Mouse (Mus musculus) thymus, postnatal 25 days (tissue): ENCODE data around the gene Baz2b.

Source experiments
- DNase-seq: peaks from one replicate; pipeline ENCODE4 v3.0.0; 2022

Gene Baz2b

GRCm38 (mm10) chr2:59992488-59993189 is 217.0 kb downstream of the Baz2b start:
- no peak for DNase-seq

GRCm38 (mm10) chr2:59991775-59992174 is 217.9 kb downstream of the Baz2b start:
- no peak for DNase-seq

DNA sequence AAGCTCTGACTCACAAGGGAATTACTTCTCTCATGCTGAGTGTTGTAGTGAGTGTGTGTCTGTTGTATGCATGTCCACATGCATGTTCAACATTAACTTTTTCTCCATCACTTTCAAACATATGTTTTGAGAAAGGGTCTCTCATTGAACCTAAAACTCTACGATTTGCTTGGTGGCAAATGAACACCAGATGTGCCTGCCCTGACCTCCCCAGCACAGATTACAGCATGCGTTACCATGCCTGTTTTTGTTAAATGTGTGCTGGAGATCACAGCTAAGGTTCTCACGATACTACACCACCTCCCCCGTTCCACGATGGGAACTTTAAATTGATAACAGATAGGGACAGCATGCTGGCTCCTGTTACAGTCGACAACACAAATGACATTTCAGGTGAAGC is 222.1 kb downstream of the Baz2b start:
- no peak for DNase-seq

- no peak for DNase-seq
These were observed 230.0 kb downstream of the Baz2b start for GRCm38 (mm10) chr2:59979488-59980220.

DNA sequence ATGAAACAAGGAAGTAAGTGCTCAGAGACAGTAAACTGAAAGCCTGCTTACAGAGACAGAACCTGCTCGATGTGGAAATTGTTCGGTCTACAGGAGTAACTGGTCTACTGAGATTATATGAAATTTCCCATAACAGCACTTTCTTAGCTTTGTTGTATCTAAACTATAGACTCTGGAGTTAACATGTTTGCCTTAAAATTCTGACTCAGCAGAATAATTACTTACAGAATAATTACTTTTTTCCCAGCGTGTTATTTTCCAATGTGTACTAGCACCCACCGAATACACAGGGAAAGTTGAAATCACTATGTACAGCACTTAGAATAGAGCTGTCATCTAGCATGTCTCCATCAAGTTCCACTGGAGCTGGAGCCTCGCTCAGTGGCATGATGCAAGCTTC is 233.0 kb downstream of the Baz2b start:
- no peak for DNase-seq

GRCm38 (mm10) chr2:59975772-59976171 is 233.9 kb downstream of the Baz2b start:
- DNase-seq: no peak

DNA sequence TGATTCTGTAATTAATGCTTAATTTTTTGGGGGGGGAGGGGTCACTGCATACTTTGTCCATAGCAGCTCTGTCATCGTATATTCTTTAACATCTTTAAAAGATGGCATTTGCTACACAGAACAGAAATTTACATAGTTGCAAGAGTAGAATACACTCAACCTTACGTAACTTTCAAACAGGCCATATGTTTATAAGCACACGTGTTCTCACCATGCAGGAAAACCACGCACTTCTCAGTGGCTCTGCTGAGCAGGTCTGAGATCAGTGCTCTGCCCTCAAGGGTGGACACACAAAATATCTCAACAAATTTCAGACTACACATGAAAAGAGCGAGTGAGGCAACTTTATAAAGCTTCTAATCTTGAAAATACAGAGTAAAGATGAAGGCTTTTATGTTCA is 235.7 kb downstream of the Baz2b start:
- no peak for DNase-seq

GRCm38 (mm10) chr2:59973104-59973641 is 236.5 kb downstream of the Baz2b start:
- no peak for DNase-seq

GRCm38 (mm10) chr2:59970511-59970910 is 239.1 kb downstream of the Baz2b start:
- no peak for DNase-seq

DNA sequence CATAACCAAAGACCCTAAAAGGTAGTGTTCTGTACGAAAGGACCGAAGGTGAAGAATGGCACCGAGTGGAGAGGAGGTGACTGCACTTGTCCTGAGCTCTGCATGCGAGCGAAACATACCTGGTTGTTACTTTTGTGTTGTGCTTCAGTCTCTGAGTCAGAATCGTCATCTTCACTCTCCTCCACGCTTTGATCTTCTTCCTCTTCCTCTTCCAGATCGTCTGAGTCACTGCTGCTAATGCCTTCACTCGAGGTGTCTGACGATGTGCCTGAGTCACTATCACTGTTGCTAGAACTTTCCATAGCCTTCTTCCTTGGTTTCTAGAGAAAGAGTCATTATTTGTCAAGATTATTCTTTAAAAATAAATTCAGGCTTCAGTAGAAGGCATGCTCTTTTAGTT is 240.5 kb downstream of the Baz2b start:
- DNase-seq: no peak

DNA sequence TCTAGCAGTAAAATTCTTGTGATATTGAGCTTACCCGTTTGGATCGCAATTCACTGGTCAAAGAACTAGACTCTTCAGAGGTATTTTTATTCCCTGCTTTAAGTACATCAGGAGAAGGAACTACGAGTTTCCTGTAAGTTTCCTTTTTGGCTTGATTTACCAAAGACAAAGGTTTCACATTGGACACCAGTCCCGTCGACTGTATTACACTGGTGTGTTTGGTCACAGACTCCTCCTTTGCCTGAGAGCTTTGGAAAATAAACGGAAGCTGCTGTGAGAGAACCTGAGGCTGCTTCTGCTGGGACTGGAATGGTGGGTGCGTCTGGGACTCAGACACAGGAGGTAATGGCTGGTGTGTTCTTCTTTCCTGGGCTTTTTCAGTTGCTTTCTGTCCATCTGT is 241.0 kb downstream of the Baz2b start:
- DNase-seq: no peak

GRCm38 (mm10) chr2:59966454-59966853 is 243.2 kb downstream of the Baz2b start:
- no peak for DNase-seq

DNA sequence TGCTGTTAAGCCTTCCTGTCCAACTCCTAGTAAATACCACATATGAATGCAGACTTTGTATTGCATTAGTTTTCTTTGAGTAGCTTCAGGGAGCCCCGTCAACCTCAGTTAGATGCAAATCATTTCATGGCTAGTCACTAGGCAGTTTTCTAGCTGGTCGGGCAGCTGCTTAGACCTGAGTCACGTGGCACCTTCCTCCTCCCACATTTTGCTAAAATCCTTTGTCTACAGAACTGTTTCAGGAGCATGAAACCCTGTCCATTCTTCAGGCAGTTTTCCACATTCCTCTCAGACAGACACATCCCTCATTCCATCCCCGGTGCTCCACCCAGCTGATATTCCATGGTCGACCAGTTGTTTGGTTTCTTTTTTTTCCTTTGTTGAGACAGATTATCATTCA is 246.6 kb downstream of the Baz2b start:
- no peak for DNase-seq

DNA sequence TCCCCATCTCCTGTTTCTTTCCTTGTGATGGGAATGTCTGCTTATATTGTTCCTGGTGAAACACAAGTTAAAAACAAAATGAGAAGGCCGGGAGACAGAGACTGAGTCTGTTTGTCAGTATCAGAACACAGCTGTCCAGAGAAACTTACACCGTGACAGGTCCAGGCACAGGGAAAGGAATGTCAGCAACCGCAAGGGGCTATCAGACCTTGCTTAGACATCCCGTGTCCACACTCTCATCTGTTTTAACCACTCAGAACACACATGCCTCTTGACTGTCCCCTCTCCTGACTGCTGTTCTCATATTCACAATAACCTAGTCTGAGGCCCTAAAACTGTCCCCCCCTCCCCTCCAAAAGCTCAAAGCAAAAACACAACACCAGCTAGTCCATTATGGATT is 247.1 kb downstream of the Baz2b start:
- DNase-seq: no peak

- DNase-seq: no peak
These were observed 249.2 kb downstream of the Baz2b start for GRCm38 (mm10) chr2:59960495-59960772.

- DNase-seq: no peak
These were observed 249.8 kb downstream of the Baz2b start for GRCm38 (mm10) chr2:59959668-59960494.

DNA sequence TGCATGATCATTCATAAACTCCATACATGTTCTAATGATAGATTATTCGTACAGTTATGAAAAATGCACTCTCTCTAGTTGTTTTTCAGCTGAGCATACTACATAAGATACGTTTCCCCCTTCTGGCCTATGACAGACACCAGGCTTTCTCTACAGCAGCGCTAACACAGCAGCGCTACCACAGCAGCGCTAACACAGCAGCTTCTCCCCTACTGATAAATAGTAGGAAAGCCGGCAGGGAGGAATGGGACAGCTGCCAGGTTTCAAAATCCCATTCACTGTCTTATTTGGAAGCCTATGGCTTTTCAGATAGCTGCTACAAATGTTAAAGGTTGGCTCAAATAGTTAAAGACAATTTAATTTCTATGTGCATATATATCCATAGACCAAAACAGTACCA is 251.1 kb downstream of the Baz2b start:
- DNase-seq: no peak

- DNase-seq: no peak
These were observed 253.7 kb downstream of the Baz2b start for GRCm38 (mm10) chr2:59955916-59956315.

- no peak for DNase-seq
These were observed 254.8 kb downstream of the Baz2b start for GRCm38 (mm10) chr2:59954791-59955190.

GRCm38 (mm10) chr2:59952286-59953014 is 257.2 kb downstream of the Baz2b start:
- DNase-seq: no peak

DNA sequence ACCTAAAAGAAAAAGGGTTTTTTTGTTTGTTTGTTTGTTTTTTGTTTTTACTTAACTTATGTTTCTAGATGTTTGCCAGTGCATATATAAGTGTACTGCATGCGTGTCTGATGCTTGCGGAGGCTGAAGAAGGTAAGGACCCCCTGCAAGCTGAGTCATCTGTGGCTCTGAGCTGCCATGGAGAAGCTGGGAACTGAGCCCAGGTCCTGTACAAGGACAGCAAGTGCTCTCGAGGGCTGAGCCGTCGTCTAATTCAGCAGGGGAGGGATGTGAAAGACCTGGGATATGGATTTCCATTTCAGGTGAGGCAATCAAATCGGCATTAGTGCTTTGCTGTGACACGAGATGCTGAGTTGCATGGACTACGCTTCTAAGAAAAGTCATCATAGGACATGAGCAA is 257.9 kb downstream of the Baz2b start:
- no peak for DNase-seq

- no peak for DNase-seq
These were observed 258.5 kb downstream of the Baz2b start for GRCm38 (mm10) chr2:59951127-59951526.

GRCm38 (mm10) chr2:59936296-59936695 is 273.3 kb downstream of the Baz2b start:
- DNase-seq: no peak
